Mouse (Mus musculus) adrenal gland, adult 10 weeks (tissue): Measurements from ENCODE around the gene Tekt1. TPM values are rescaled to one million over a fixed set of nuclear protein-coding genes. Genes with fewer than 3 reads are reported as not detected.

Experiments
- polyA plus RNA-seq: library from polyadenylated mRNA; stranded (reverse); fragments of 350-450 nt; fragmentation: Illumina TruSeq; extraction: RNeasy Lipid Tissue Mini Kit (QIAGEN cat#74804); gene quantifications from one replicate; pipeline ENCODE4 v1.2.3, GENCODE M21; 2014; ENCODE audit warnings: low read depth, low replicate concordance

Tekt1 gene
- polyA plus RNA-seq, result not detected

DNA sequence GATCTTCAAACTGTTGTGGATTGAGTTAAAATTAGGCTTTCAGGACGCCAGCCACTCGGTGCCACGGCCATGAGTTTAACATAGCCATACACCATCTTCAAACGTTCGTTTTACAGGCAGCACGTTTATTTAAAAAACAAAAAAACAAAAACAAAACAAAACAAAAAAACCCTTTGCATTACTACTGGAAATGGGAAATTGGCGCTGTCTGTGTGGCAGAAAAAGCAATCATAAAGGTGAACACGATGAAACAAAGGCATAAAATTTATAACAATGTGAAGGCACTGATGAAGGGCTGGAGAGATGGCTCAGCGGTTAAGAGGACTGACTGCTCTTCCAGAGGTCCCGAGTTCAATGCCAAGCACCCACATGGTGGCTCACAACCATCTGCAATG, at the start of gene Tekt1:
Tekt1 (minus strand) TSS at position 96 of the 395 bp plus-strand sequence.

GRCm38 (mm10) chr11:72411093-72411921, 49.1 kb upstream of the Tekt1 start, which contains the start of gene Smtnl2:
Gene Smtnl2, minus strand, starts transcription at chr11:72411713.

GRCm38 (mm10) chr11:72314151-72314895, 47.9 kb downstream of the Tekt1 start, which contains the start of gene Fbxo39:
Gene Fbxo39, plus strand, starts transcription at chr11:72314444.

DNA sequence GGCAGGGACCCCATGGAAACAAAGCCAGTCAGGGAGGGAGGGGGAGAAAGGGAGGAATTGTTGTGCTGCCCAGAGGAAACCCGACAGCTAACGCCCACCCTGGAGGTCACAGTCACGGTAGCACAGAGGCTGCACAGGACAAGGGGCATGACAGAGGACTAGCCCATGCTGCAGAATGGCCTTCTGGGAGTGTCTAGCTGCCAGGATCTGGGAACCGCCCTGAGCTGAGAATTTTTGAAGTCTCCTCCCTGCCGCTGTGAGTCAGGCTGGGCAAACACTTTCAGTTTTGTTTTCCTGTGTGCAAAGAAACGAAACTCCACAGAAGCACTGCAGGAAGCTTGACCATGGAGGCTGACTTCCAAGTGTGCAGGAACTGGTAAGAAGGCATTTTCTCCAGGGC, 60.9 kb downstream of the Tekt1 start, which contains the start of gene Xaf1:
Xaf1 (plus strand) TSS at position 296 of the 400 bp plus-strand sequence.

Other genes with a start within 250 kb of the Tekt1 start
- 0.35 TPM for gene Pitpnm3, start 226.7 kb downstream of the Tekt1 start, polyA plus RNA-seq
- gene Gm43951, start 155.6 kb downstream of the Tekt1 start, polyA plus RNA-seq, result not detected
- 6.8 TPM for gene 4933427D14Rik, start 155.0 kb downstream of the Tekt1 start, polyA plus RNA-seq
- gene Txndc17, start 154.9 kb downstream of the Tekt1 start, polyA plus RNA-seq, result 150 TPM
- 8.9 TPM for gene Med31, start 146.8 kb downstream of the Tekt1 start, polyA plus RNA-seq
- gene Slc13a5, start 95.2 kb downstream of the Tekt1 start, polyA plus RNA-seq, result not detected
- gene Xaf1, start 60.8 kb downstream of the Tekt1 start, polyA plus RNA-seq, result 72.4 TPM
- gene Fbxo39, start 48.0 kb downstream of the Tekt1 start, polyA plus RNA-seq, result not detected
- 1.4 TPM for gene Smtnl2, start 49.3 kb upstream of the Tekt1 start, polyA plus RNA-seq
- gene Ggt6, start 73.1 kb upstream of the Tekt1 start, polyA plus RNA-seq, result not detected
- 34.3 TPM for gene Mybbp1a, start 78.9 kb upstream of the Tekt1 start, polyA plus RNA-seq
- gene Spns2, start 127.5 kb upstream of the Tekt1 start, polyA plus RNA-seq, result 0.52 TPM
- not detected for gene Spns3, start 188.1 kb upstream of the Tekt1 start, polyA plus RNA-seq
- 176 TPM for gene Ube2g1, start 244.8 kb upstream of the Tekt1 start, polyA plus RNA-seq